Mouse (Mus musculus) ES-Bruce4 (cell line): ENCODE data around the gene Egr4.

Experiments
- CTCF ChIP-seq: IDR thresholded peaks from one replicate; pipeline ENCODE4 v1.8.1; 2011; ENCODE audit warnings: low read depth, low read length
- EP300 ChIP-seq: IDR thresholded peaks from 2 replicates; pipeline ENCODE4 v1.6.1; 2011; ENCODE audit warnings: low read depth, low read length; ENCODE audit not compliant: insufficient read depth
- POLR2A ChIP-seq: IDR thresholded peaks from one replicate; pipeline ENCODE4 v1.8.1; 2011; ENCODE audit warnings: low read length; ENCODE audit not compliant: insufficient read depth

DNA sequence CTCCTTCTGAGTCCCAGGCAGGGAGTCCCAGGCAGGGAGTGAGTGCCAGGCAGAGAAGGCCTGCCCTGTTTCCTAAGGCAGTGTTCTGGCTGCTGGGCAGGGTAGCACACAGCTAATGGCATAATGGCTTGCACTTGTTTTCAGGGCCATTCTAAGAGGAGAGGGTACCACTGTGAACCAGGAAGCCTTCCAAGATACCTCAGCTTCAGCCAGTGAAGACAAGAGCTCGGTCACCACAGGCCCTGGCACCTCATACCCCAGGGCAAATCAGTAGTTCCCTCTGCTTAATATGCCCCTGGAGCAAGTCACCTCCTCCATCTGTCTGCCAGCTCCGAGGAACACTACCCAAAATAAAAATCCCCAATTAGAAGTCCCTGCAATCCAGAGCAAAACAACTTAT, 9.4 kb upstream of the Egr4 start:
- no peak for TF ChIP-seq CTCF
- no peak for TF ChIP-seq POLR2A
- no peak for TF ChIP-seq EP300
